Mouse (Mus musculus) liver, embryonic 14.5 days (tissue): Measurements from ENCODE around the gene Pccb. TPM values are rescaled to one million over a fixed set of nuclear protein-coding genes. Genes with fewer than 3 reads are reported as not detected.

Experiments
- ATAC-seq: fragments of 200-750 bp; cut with Nextera tagmentation; 2 replicates; pipeline ENCODE4 v1.8.0; 2017; ENCODE audit warnings: moderate number of reproducible peaks, mild to moderate bottlenecking, moderate library complexity; ENCODE audit not compliant: insufficient read depth
- DNase-seq, 3 experiments: peaks; one replicate each; pipeline ENCODE4 v3.0.0-alpha.2; 2012 to 2013; ENCODE audit warnings: low read depth in 3 of 3, low spot score in 3 of 3
- H3K27ac ChIP-seq: fragments of 300-500 bp; sonication (generic); 2 replicates; pipeline ENCODE4 v1.5.1; 2014; ENCODE audit warnings: moderate library complexity, mild to moderate bottlenecking, control low read depth, inconsistent platforms
- H3K27me3 ChIP-seq: fragments of 300-500 bp; sonication (generic); 2 replicates; pipeline ENCODE4 v1.6.1; 2014; ENCODE audit warnings: mild to moderate bottlenecking, low read length, moderate library complexity; ENCODE audit not compliant: control insufficient read depth, insufficient read depth
- H3K36me3 ChIP-seq: fragments of 300-500 bp; sonication (generic); replicated peaks from 2 replicates; pipeline ENCODE4 v1.6.1; 2014; ENCODE audit warnings: low read depth; ENCODE audit not compliant: control insufficient read depth, insufficient read depth
- H3K4me1 ChIP-seq, 2 experiments: fragments of 200-500 bp in 1 of 2; fragments of 300-500 bp in 1 of 2; sonication (generic) in 1 of 2; replicated peaks; 2 replicates each; pipeline ENCODE4 v1.6.1; 2012 to 2014; ENCODE audit warnings: antibody characterized with exemption in 1 of 2, inconsistent platforms in 1 of 2, low read length in 1 of 2; ENCODE audit not compliant: control insufficient read depth in 2 of 2, insufficient read depth in 2 of 2
- H3K4me2 ChIP-seq: fragments of 300-500 bp; sonication (generic); 2 replicates; pipeline ENCODE4 v1.6.1; 2014; ENCODE audit warnings: low read depth, mild to moderate bottlenecking, control low read depth, moderate library complexity
- H3K4me3 ChIP-seq, 2 experiments: fragments of 200-500 bp in 1 of 2; fragments of 300-500 bp in 1 of 2; sonication (generic) in 1 of 2; 2 replicates each; pipeline ENCODE4 v1.5.1; 2012 to 2014; ENCODE audit warnings: low read depth in 2 of 2, low read length in 2 of 2, mild to moderate bottlenecking in 2 of 2, control low read depth in 1 of 2, inconsistent platforms in 1 of 2, moderate library complexity in 1 of 2; ENCODE audit not compliant: insufficient read depth in 1 of 2
- H3K9ac ChIP-seq: fragments of 300-500 bp; sonication (generic); replicated peaks from 2 replicates; pipeline ENCODE4 v1.6.1; 2014; ENCODE audit warnings: mild to moderate bottlenecking, control low read depth, moderate library complexity
- H3K9me3 ChIP-seq: fragments of 300-500 bp; sonication (generic); 2 replicates; pipeline ENCODE4 v1.6.1; 2016; ENCODE audit warnings: low read length, mixed read lengths; ENCODE audit not compliant: control insufficient read depth
- CTCF ChIP-seq: IDR thresholded peaks from 2 replicates; pipeline ENCODE4 v1.5.1; 2016; ENCODE audit warnings: antibody characterized with exemption, low read depth, control low read depth
- EP300 ChIP-seq: IDR thresholded peaks from 2 replicates; pipeline ENCODE4 v1.6.1; 2016; ENCODE audit warnings: antibody characterized with exemption, low read depth
- WGBS: fragments of 180-500 bp; shearing (Covaris S2); extraction: QIAGEN DNeasy Blood & Tissue Kit; methylation state at CpG from one replicate; pipeline ENCODE4 v1.1.7; 2014; ENCODE audit not compliant: insufficient replicate concordance; 5-methylcytosine and 5-hydroxymethylcytosine counted together
- polyA plus RNA-seq, 2 experiments: library from polyadenylated mRNA; depleted of rRNA in 1 of 2; stranded (reverse) in 1 of 2; unstranded in 1 of 2; fragments of >200 nt; fragmentation: Nextera tagmentation in 1 of 2; extraction: Ambion mirVana in 1 of 2; gene quantifications; 2 replicates each; pipeline versions ENCODE4 v1.2.1 to v1.2.3; 2012 to 2014

Pccb gene
- polyA plus RNA-seq, 2 experiments: 6.4 to 15.7 TPM

GRCm38 (mm10) chr9:101036876-101037275 is 2.2 kb upstream of the Pccb start:
- Histone ChIP-seq H3K4me2 (no peak overlapping the region; the same call in none of the 2 replicates), H3K27ac (no peak overlapping the region), H3K4me1 (peaks cover 11 to 22% of the 10 kb centered on the region in 2 experiments), H3K9me3 (no peaks in the 10 kb centered on the region), H3K36me3 (no peaks in the 10 kb centered on the region), H3K9ac (no peak overlapping the region), H3K27me3 (no peaks in the 10 kb centered on the region), H3K4me3 (no peak overlapping the region)
- ATAC-seq: no peak
- WGBS: 42% methylated on average over 2 of the region's 2 CpGs
- TF ChIP-seq CTCF (no peak), EP300 (no peak)
- no peak for DNase-seq

DNA sequence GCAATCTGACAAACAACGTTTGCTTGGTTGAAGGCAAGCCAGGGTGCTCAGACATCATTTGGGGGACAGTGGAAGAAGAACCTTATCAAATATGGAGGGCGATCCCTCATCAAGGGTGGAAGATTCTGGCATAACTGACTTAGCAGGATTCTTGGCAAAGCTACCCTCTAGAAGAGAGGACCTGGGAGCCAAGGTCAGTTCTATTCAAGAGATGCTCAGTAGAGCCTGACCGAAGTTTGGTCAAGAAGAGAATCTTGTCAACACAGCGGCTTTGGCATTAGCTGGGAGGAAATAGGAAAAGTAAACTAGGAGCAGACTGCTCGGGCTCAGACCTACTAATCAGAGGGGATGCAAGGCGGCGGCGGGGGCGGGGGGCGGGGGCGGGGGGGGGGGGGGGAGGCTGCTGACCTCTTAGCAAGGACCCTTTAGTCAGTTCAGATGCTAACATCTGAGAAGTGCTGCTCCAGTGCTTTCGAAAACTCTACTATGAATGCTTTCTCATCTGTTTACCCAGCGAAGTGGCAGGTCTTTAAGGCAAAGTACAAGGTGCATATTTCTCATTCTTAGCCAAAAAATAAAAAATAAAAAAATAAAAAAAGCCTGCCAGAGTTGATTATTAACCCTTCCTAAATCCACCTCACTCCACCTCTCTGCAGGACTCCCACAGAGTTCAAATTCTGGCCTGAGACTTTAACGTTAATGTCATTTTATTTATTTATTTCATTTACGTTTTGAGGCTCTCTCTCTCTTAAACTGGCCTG is 1.3 kb upstream of the Pccb start:
- 72% methylated on average over 14 of the region's 15 CpGs for WGBS
- DNase-seq (no peak), ATAC-seq (no peak)
- no peak for TF ChIP-seq CTCF
- TF ChIP-seq EP300: no peak
- no peaks in the 10 kb centered on the region for H3K36me3 ChIP-seq
- no peak overlapping the region for H3K4me2 ChIP-seq
- no peaks in the 10 kb centered on the region for H3K27me3 ChIP-seq
- H3K9ac ChIP-seq: no peak overlapping the region
- H3K9me3 ChIP-seq: no peaks in the 10 kb centered on the region
- peaks cover 11 to 26% of the 10 kb centered on the region in 2 experiments for H3K4me1 ChIP-seq
- no peak overlapping the region for H3K27ac ChIP-seq
- no peak overlapping the region for H3K4me3 ChIP-seq

- DNase-seq: no peak
- peak overlapping the region; percentile 6 for H3K27ac ChIP-seq
- H3K4me3 ChIP-seq: peak overlapping the region; percentile 79 to 83
- H3K9ac ChIP-seq: peak overlapping the region; percentile 84
- TF ChIP-seq EP300: no peak
- no peak for TF ChIP-seq CTCF
- H3K36me3 ChIP-seq: no peaks in the 10 kb centered on the region
- no peak for ATAC-seq
- no peaks in the 10 kb centered on the region for H3K27me3 ChIP-seq
- WGBS: 3% methylated on average over 14 of the region's 14 CpGs
- H3K4me2 ChIP-seq: peak overlapping the region; percentile 90
- H3K4me1 ChIP-seq: peaks cover 11 to 26% of the 10 kb centered on the region in 2 experiments
- H3K9me3 ChIP-seq: no peaks in the 10 kb centered on the region
These were observed 794 bp downstream of the Pccb start for GRCm38 (mm10) chr9:101033761-101034447.

DNA sequence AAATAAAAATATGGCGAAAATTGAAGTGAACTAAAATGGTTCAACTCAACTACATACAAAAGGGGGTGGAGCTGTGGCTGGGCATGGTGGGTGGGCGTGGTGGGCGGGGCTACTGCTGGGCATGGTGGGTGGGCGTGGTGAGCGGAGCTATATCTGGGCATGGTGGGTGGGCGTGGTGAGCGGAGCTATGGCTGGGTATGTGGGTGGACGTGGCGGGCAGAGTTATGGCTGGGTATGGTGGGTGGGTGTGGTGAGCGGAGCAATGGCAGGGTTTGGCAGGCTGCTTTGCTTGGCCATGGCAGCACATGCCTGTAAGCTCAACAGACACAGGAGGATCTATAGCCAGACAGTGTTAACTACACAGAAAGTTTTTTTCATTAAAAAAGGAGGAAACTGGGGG is 15.9 kb downstream of the Pccb start:
- no peaks in the 10 kb centered on the region for H3K36me3 ChIP-seq

More for the DNA sequence above, 15.9 kb downstream of the Pccb start:
- Histone ChIP-seq H3K9ac (no peak overlapping the region), H3K4me1 (no peaks in the 10 kb centered on the region; a peak in 1 of 4 replicates), H3K27ac (no peak overlapping the region), H3K4me2 (no peak overlapping the region), H3K9me3 (no peaks in the 10 kb centered on the region), H3K4me3 (no peak overlapping the region), H3K27me3 (no peaks in the 10 kb centered on the region)
- WGBS: 70% methylated on average over 10 of the region's 10 CpGs
- TF ChIP-seq CTCF (no peak), EP300 (no peak)
- ATAC-seq (no peak), DNase-seq (no peak)
